Mouse (Mus musculus) forebrain, embryonic 11.5 days (tissue): ENCODE measurements around the gene Sesn1. TPM values are rescaled to one million over a fixed set of nuclear protein-coding genes. Genes with fewer than 3 reads are reported as not detected.

ENCODE experiments used
- ATAC-seq: fragments of 200-750 bp; cut with Nextera tagmentation; replicated peaks from 2 replicates; pipeline ENCODE4 v1.8.0; 2017; ENCODE audit warnings: moderate TSS enrichment; ENCODE audit not compliant: low FRiP score
- DNase-seq: peaks from one replicate; pipeline ENCODE4 v3.0.0-alpha.2; 2017; ENCODE audit warnings: low spot score
- H3K27ac ChIP-seq: fragments of 300-500 bp; sonication (generic); 2 replicates; pipeline ENCODE4 v1.5.1; 2014; ENCODE audit warnings: low read depth, low read length
- H3K27me3 ChIP-seq: fragments of 300-500 bp; sonication (generic); 2 replicates; pipeline ENCODE4 v1.6.1; 2014; ENCODE audit warnings: mild to moderate bottlenecking, low read length, mixed read lengths; ENCODE audit not compliant: control insufficient read depth, insufficient read depth
- H3K36me3 ChIP-seq: fragments of 300-500 bp; sonication (generic); 2 replicates; pipeline ENCODE4 v1.6.1; 2014; ENCODE audit warnings: mild to moderate bottlenecking, low read length, moderate library complexity, mixed read lengths; ENCODE audit not compliant: control insufficient read depth, insufficient read depth
- H3K4me1 ChIP-seq: fragments of 300-500 bp; sonication (generic); replicated peaks from 2 replicates; pipeline ENCODE4 v1.6.1; 2014; ENCODE audit warnings: low read length, mixed read lengths; ENCODE audit not compliant: control insufficient read depth, insufficient read depth
- H3K4me2 ChIP-seq: fragments of 300-500 bp; sonication (generic); 2 replicates; pipeline ENCODE4 v1.6.1; 2014; ENCODE audit warnings: low read depth, mild to moderate bottlenecking, low read length, moderate library complexity, mixed read lengths; ENCODE audit not compliant: severe bottlenecking
- H3K4me3 ChIP-seq: fragments of 300-500 bp; sonication (generic); 2 replicates; pipeline ENCODE4 v1.5.1; 2014; ENCODE audit warnings: low read depth, low read length
- H3K9ac ChIP-seq: fragments of 300-500 bp; sonication (generic); 2 replicates; pipeline ENCODE4 v1.6.1; 2014; ENCODE audit warnings: low read length
- H3K9me3 ChIP-seq: fragments of 300-500 bp; sonication (generic); 2 replicates; pipeline ENCODE4 v1.6.1; 2016; ENCODE audit warnings: low read length, mixed read lengths; ENCODE audit not compliant: control insufficient read depth
- WGBS: fragments of 180-500 bp; shearing (Covaris S2); extraction: QIAGEN DNeasy Blood & Tissue Kit; methylation state at CpG from one replicate; pipeline ENCODE4 v1.1.7; 2014; 5-methylcytosine and 5-hydroxymethylcytosine counted together
- polyA plus RNA-seq: library from polyadenylated mRNA; unstranded; fragments of >200 nt; fragmentation: Nextera tagmentation; extraction: Ambion mirVana; gene quantifications from 2 replicates; pipeline ENCODE4 v1.2.1, GENCODE M21; 2014

Sesn1 gene
- polyA plus RNA-seq, 1 experiment from 2014 or later = 22.5 TPM

DNA sequence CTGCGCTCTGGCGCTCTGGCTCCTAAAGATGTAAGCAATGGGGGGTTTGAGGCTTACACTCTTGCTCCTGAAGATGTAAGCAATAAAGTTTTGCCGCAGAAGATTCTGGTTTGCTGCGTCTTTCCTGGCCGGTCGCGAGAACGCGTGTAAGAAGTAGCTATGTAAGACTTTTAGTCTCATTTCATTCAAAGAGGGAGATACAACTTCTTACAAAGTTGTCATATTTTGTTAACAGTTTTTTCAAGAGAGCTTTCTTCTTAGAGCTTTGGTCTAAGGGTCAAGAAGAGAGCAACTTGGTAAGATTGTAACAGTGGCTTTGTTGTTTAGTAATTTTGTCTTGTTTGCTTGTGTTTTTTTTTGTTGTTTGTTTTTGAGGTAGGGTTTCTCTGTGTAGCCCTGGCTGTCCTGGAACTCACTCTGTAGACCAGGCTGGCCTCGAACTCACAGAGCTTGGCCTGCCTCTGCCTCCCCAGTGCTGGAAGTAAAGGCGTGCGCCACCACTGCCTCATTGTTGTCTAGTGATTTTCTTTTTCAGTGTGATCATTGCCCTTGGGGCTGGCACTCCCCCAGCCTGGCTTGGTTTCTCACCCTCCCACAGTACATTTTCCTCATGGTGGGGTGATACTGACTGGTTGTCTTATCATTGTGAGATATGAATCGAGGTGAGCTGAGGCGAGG lies 143.3 kb downstream of the Sesn1 start:
- WGBS = 94% methylated on average over 14 of the region's 14 CpGs
- H3K9ac ChIP-seq = no peak overlapping the region
- H3K4me1 ChIP-seq = no peaks in the 10 kb centered on the region
- H3K27ac ChIP-seq = no peak overlapping the region
- H3K4me3 ChIP-seq = no peak overlapping the region
- H3K36me3 ChIP-seq = no peaks in the 10 kb centered on the region
- ATAC-seq = no peak
- H3K27me3 ChIP-seq = no peaks in the 10 kb centered on the region
- no peaks in the 10 kb centered on the region for H3K9me3 ChIP-seq
- DNase-seq = no peak
- no peak overlapping the region for H3K4me2 ChIP-seq

DNA sequence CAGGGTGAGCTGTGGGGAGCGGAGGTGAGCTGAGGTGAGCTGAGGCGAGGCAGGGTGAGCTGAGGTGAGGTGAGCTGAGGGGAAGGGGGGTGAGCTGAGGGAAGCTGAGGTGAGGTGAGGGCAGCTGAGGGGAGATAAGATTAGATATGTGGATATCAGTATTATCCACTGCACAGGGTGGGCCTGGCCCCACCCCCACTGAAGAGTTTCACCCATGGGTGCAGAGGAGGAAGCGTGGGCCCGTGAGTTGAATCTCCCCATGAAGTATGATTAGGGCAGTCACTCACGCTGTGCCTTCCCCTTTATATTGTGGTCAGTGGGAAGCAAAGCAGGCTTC lies 143.8 kb downstream of the Sesn1 start:
- no peaks in the 10 kb centered on the region for H3K9me3 ChIP-seq
- ATAC-seq (no peak), DNase-seq (no peak)
- no peak overlapping the region for H3K4me3 ChIP-seq
- no peak overlapping the region for H3K27ac ChIP-seq
- no peaks in the 10 kb centered on the region for H3K36me3 ChIP-seq
- H3K4me2 ChIP-seq = no peak overlapping the region
- H3K27me3 ChIP-seq = no peaks in the 10 kb centered on the region
- 90% methylated on average over 5 of the region's 5 CpGs for WGBS
- H3K4me1 ChIP-seq = no peaks in the 10 kb centered on the region
- no peak overlapping the region for H3K9ac ChIP-seq

GRCm38 (mm10) chr10:41957421-41958225 lies 147.9 kb downstream of the Sesn1 start:
- WGBS = 93% methylated on average over 18 of the region's 18 CpGs
- no peaks in the 10 kb centered on the region for H3K4me1 ChIP-seq
- H3K9ac ChIP-seq = no peak overlapping the region
- no peak overlapping the region for H3K4me3 ChIP-seq
- no peaks in the 10 kb centered on the region for H3K36me3 ChIP-seq
- H3K4me2 ChIP-seq = no peak overlapping the region
- ATAC-seq (no peak), DNase-seq (no peak)
- no peaks in the 10 kb centered on the region for H3K9me3 ChIP-seq
- no peak overlapping the region for H3K27ac ChIP-seq
- H3K27me3 ChIP-seq = no peaks in the 10 kb centered on the region

Other genes starting within 250 kb of the Sesn1 start
- gene Ccdc162, start 93.3 kb upstream of the Sesn1 start, polyA plus RNA-seq = 0.15 and 0.80 TPM in 2 replicates
- gene Cep57l1, start 64 bp upstream of the Sesn1 start, polyA plus RNA-seq = 25.8 and 27.1 TPM in 2 replicates
- 4.5 and 5.7 TPM in 2 replicates for gene Armc2, start 208.5 kb downstream of the Sesn1 start, polyA plus RNA-seq